Mouse (Mus musculus): ENCODE measurements at regions not wholly inside any gene's neighbourhood (a gene's known extent, or its start where the extent isn't known, plus 50 kb on each side); places are given as distances from the start of the nearest gene placed in this dataset.

GRCm38 (mm10) chr4:75329511-75330171 is 51.5 kb upstream of the Dmac1 start:
- TF ChIP-seq CTCF (IDR thresholded peaks at IDR 0.05) = no peak
- ATAC-seq (no peak), DNase-seq (ENCODE audit: low read depth, low spot score) (no peak)
- H3K27me3 ChIP-seq = no peaks in the 10 kb centered on the region
- CTCF ChIA-PET = no interaction called here
- POLR2A ChIA-PET = no interaction called here
- in situ Hi-C loops (cut with MboI; ENCODE audit: low pct_unique_long_range_greater_than_20kb) = no loop called here

All from Patski (cell line).